Mouse (Mus musculus) embryonic fibroblast, embryonic 13.5 days (primary cell): ENCODE measurements around the gene Id3. TPM values are rescaled to one million over a fixed set of nuclear protein-coding genes. Genes with fewer than 3 reads are reported as not detected.

Experiments used
- H3K27ac ChIP-seq: 2 replicates; pipeline ENCODE4 v1.5.1; 2012; ENCODE audit warnings: low read length, control low read depth, inconsistent platforms; ENCODE audit not compliant: insufficient read depth
- H3K4me1 ChIP-seq: 2 replicates; pipeline ENCODE4 v1.6.1; 2011; ENCODE audit warnings: low read length; ENCODE audit not compliant: control insufficient read depth, insufficient read depth
- H3K4me3 ChIP-seq: 2 replicates; pipeline ENCODE4 v1.5.1; 2011; ENCODE audit warnings: mild to moderate bottlenecking, control low read depth, low read length; ENCODE audit not compliant: insufficient read depth
- CTCF ChIP-seq: IDR thresholded peaks from 2 replicates; pipeline ENCODE4 v1.5.1; 2011; ENCODE audit warnings: mild to moderate bottlenecking, control low read depth, low read length, moderate library complexity, borderline replicate concordance; ENCODE audit not compliant: insufficient read depth
- POLR2A ChIP-seq: IDR thresholded peaks from 2 replicates; pipeline ENCODE4 v1.6.1; 2011; ENCODE audit warnings: low read depth, mild to moderate bottlenecking, control low read depth, low read length, moderate library complexity
- polyA plus RNA-seq: library from polyadenylated mRNA; stranded (reverse); fragments of >200 nt; gene quantifications from 2 replicates; pipeline ENCODE4 v1.2.4, GENCODE M21; 2011; ENCODE audit warnings: low read depth; ENCODE audit not compliant: missing spikeins, insufficient read length

Id3 gene
- polyA plus RNA-seq, 1 experiment, result 239 TPM

DNA sequence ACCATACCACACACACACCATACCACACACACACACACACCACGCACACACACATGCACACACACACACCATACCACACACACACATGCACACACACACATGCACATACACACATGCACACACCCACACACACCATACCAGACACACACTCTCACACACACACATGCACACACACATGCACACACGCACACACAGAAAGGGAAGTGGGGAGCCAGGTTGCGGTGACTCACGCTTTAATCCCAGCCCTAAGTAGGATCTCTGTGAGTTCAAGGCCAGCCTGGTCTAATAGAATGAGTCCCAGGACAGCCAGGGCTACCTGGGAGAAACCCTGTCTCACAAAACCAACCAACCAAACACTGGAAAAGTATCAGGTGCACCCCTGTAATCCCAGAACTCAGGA, 18.7 kb upstream of the Id3 start:
- Histone ChIP-seq H3K4me3 (no peak overlapping the region), H3K4me1 (peaks cover 16% of the 10 kb centered on the region), H3K27ac (no peak overlapping the region)
- TF ChIP-seq POLR2A, result no peak
- TF ChIP-seq CTCF, result peak; percentile 6; the same call in 1 of the 2 replicates

DNA sequence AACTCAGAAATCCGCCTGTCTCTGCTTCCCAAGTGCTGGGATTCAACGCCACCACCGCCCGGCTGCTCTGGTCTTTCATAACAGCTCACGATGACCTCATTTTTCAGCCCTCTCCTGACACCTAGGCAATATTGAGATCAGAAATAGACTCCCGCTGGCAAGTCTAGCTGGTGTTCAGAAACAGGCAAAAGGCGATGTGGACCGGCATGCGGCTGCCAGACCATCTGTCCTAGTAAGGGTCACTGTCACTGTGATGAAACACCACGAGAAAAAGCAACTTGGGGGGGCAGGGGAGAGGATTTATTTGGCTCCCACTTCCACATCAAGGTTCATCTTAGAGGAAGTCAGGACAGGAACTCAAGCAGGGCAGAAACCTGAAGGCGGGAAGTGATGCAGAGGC, 17.8 kb upstream of the Id3 start:
- no peak overlapping the region for H3K4me3 ChIP-seq
- TF ChIP-seq POLR2A, result no peak
- TF ChIP-seq CTCF, result no peak
- peaks cover 13% of the 10 kb centered on the region for H3K4me1 ChIP-seq
- H3K27ac ChIP-seq, result no peak overlapping the region

DNA sequence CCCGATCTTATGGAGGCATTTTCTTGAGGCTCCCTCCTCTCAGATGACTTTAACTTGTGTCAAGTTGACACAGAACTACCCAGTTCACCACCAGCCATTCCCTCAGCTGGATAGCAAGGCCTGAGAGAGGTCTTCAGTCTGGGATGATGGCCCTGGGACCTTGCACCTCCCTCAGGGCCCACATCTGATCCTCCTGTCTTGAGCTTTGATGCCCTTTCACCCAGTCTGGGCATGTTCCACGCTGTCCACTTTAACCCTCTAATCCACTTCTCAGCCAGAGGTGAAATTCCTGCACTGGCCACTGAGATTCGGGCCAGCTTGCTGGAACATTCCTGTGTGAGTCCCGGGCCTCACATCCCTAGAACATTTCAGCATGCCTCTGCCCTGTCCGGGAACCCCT, 17.3 kb upstream of the Id3 start:
- Histone ChIP-seq H3K4me1 (peaks cover 13% of the 10 kb centered on the region), H3K4me3 (no peak overlapping the region), H3K27ac (no peak overlapping the region)
- TF ChIP-seq POLR2A, result no peak
- no peak for TF ChIP-seq CTCF

DNA sequence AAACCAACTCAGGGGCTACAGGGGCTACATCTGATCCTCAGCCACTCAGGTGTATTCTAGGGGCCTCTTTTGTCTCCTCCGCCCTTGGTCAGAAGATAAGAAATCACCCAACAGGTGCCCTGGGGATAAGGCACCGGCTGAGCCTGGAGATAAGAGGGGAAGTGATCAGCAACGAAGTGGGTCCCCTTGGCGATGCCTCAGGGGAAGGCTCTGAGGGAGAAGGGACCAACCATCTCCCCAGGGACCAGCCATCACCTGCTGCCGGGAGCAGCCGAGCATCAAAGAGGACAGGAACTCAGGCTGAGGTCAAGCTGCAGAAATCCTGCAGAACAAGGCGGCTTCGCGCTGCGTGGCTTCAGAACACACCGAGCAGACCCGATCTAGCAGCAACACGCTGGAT, 15.6 kb upstream of the Id3 start:
- no peak overlapping the region for H3K27ac ChIP-seq
- no peak overlapping the region for H3K4me3 ChIP-seq
- TF ChIP-seq POLR2A (no peak), CTCF (no peak)
- peaks cover 9% of the 10 kb centered on the region for H3K4me1 ChIP-seq

DNA sequence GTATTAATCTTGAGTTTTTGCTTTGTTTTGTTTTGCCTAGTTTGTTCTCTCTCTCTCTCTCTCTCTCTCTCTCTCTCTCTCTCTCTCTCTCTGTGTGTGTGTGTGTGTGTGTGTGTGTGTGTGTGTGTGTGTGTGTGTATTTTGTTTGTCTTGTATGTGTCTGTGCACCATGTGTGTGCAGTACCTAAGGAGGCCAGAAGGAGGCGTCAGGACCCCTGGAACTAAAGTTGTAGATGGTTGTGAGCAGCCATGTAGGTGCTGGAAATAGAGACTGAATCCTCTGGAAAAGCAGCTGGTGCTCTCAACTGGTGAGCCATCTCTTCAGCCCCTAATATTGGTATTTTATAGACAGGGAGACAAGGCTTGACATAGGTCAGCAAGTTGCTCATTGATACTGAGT, 13.5 kb upstream of the Id3 start:
- no peak overlapping the region for H3K27ac ChIP-seq
- H3K4me3 ChIP-seq, result no peak overlapping the region
- TF ChIP-seq POLR2A, result no peak
- TF ChIP-seq CTCF, result no peak
- H3K4me1 ChIP-seq, result peaks cover 11% of the 10 kb centered on the region

DNA sequence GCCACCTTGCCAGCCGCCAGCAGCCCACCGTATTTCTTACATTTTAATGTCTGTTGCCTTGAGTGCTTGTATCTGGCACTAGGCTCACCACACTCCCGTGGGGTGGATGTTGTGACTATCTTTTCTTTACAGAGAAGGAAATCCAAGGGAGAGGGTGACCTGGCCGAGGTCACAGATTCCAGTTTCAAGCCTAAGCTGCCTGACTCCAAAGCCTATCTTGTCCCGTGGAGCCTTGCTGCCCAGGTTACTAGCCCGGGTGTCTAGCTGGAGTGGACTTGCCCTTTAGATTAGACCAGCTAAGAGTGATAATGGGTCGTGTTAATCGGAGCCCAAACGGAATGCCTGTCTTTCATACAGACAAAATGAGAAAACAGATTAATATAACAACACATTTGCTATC, 9.5 kb upstream of the Id3 start:
- H3K4me3 ChIP-seq, result no peak overlapping the region

DNA sequence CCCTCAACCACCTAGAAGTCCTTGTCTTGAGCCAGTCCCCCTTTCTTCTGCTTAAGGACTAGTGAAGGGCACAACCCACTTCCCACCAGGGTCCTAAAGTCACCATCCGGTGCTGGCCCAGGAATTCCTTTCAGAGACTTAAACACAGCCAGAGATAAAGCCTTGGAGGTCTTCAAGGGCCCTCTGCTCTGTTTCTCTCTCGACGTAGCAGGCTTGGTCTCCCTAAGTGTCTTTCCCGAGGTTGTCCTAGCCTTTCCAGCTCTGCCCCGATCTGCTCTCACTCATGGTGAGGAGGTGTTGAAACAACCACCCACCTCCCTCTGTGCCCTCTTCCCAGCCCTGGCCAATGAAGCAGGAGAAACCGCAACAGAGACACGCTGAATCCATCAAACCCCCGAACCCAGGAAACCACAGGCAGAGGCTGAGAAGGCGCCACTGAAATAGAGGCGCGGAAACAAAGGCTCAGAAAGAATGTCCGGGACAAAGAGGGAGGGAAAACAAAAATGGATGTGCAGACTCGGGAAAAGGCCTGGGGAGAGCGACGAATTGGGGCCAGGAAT, 8.8 kb upstream of the Id3 start:
- peak overlapping the region; percentile 2; the same call in 1 of the 2 replicates for H3K4me3 ChIP-seq
- no peak for TF ChIP-seq CTCF
- peak; percentile 56 for TF ChIP-seq POLR2A
- H3K4me1 ChIP-seq, result peaks cover 17% of the 10 kb centered on the region
- peak overlapping the region; percentile 100 for H3K27ac ChIP-seq

More for the DNA sequence above, 9.5 kb upstream of the Id3 start:
- TF ChIP-seq CTCF, result no peak
- no peak for TF ChIP-seq POLR2A
- H3K4me1 ChIP-seq, result peaks cover 16% of the 10 kb centered on the region
- peak overlapping the region; percentile 100 for H3K27ac ChIP-seq

DNA sequence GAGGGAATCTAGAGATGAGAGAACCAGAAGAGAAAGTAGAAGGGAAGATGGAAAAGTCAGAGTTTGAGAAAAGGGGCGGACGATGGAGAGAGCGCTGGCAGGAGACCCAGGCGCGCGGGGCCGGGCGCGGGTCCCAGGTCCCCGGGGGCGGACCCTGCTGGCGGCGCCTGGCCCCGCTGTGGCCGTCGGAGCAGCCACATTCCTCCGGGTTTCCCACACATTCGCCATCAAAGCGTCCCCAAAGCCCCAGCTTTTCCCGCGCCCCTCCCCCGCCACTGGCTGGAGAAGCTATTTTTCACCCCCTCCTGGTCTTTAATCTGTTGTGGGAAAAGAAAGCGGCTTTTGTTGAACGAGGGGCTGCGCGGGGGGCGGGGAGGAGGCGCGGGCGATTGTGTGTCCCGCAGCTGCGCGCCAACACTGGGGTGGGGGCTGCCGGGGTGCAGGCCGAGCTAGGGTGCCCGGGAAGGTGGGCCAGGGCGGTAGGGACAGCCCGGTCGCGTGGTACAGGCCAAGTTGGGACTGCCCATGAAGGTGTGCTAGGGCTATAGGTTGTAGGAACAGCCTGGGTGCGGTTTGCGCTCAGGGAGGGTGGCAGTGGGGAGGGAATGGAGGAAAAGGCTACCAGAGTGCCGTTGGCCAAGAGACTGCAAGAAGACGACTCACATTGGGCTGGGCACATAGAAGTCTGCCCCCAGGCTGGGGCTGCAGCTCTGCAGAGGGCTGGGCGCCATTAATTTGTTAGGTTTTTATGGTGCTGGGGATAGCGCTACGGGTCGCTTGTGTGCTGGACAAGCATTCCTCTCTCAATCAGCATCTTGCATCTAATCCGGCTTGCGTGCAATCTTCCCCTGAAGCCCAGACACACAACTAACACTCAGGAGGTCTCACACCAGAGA, 8.1 kb upstream of the Id3 start:
- TF ChIP-seq CTCF (no peak), POLR2A (peak; percentile 17)
- Histone ChIP-seq H3K4me1 (peaks cover 21% of the 10 kb centered on the region), H3K27ac (peak overlapping the region; percentile 100), H3K4me3 (peak overlapping the region; percentile 2; the same call in 1 of the 2 replicates)

DNA sequence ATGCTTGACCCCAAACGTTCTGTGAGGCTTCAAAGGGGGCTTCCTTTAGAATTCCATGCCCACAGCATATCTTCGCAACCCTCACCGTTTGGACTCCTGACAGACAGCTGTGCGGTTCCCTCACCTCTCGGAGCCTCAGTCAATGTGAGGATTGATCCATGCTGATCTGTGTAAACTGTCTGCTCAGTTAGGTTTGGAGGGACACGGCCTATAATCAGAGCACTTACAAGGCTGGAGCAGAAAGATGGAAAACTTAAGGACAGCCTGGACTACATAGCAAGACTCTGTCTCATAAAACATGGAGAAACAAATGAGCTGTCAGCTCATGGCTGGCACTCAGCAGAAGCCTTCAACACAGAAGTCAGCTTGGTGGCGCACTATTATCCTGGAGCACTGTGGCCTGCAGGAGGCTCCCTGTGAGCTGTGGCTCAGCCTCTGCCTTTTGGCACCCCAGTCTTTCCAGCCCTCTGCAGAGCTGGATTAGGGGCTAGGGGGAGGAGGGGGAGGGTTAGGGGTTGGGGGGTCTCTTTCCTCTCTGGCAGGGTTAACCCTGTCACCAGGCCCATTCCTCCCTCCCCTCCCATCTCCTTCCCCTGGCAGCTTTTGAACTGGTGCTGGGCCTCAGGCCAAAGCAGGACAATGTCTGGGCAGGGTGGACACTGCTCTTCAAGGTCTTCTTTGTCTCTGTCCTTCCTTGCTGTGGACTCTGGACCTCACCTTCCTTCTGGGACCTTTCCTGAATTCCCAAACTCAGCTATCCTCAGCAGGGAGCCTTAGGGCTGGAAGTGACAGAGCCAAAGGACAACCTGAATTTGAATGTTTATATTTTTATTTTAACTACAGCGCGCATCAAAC, 7.2 kb upstream of the Id3 start:
- peak; percentile 22 for TF ChIP-seq POLR2A
- no peak; the same call in 1 of the 2 replicates for TF ChIP-seq CTCF
- H3K4me3 ChIP-seq, result no peak overlapping the region
- H3K4me1 ChIP-seq, result peaks cover 23% of the 10 kb centered on the region
- peak overlapping the region; percentile 100 for H3K27ac ChIP-seq
